Mouse (Mus musculus): ENCODE data around the gene Slc12a3. TPM values are rescaled to one million over a fixed set of nuclear protein-coding genes. Genes with fewer than 3 reads are reported as not detected.

Slc12a3 gene
- 0.43 and 0.47 TPM in 2 replicates for polyA plus RNA-seq (2012; ENCODE audit: low replicate concordance)

DNA sequence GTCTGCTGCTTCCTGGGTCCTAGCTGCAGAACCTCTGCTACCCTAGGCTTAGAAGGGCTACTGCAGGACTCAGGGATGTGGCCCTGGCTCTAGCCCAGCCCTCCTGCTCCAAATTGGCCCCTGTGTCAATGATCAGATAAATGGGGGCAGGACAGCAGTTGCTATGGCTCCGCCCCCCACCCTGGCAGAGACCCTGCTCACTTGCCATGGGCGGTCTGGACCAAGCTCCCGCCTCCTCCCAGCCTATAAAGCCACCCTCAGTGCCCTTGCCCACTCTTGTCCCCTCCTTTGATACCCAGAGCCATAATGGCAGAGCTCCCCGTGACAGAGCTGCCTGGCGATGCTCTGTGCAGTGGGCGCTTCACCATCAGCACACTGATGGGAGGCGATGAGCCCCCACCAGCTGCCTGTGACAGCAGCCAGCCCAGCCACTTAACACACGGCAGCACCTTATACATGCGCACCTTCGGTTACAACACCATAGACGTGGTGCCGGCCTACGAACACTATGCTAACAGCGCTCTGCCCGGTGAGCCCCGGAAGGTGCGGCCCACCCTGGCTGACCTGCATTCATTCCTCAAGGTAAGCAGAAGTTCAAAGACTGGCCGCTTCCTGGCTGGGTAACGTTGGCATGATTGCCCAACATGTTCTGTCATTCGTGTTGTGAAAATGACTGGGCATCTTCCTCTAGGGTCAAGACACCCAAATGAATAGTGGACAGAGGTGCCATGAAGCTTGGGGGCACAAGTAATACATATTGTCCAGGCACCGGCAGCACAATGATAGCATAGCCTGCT is at the start of gene Slc12a3:
Gene Slc12a3 (plus strand): TSS at position 270 of the 797 bp plus-strand sequence.

DNA sequence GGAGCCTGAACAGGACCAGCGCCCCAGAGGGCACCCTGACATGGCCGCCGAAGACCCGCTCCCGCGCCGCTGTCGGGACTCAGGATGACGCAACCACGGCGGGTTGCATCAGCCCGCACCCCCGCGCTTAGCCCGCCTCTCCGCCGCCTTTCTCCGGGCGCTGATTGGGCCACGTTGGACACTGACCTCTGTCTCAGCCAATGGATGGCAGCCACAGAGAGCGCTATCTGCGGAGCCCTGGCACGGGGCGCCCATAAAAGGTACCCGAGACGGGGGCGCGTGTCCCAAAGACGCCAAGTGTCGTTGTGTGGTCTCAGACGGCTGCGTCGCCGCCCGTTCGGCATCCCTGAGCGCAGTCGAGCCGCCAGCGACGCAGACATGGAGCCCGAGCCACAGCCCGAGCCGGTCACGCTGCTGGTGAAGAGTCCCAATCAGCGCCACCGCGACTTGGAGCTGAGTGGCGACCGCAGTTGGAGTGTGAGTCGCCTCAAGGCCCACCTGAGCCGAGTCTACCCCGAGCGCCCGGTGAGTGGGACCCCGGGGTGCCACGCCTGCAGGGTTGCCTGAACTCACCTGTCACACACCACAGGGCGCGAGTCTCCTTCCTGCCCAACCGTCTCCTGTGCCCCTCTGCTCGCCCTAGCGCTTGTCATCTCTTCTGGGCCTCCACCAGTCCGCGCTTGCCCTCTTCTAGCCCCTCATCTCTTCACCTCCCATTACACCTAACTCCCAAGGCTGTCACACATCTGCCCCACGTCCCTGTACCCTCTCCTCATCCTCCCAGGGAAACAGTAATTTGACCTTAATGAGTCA is 57.4 kb downstream of the Slc12a3 start, which contains the start of gene Herpud1:
Gene Herpud1 (plus strand): TSS at position 225 of the 813 bp plus-strand sequence.

Other genes starting within 250 kb of the Slc12a3 start
- 2.6 and 4.5 TPM in 2 replicates for gene Bbs2, start 230.3 kb upstream of the Slc12a3 start, polyA plus RNA-seq (2012; ENCODE audit: low replicate concordance)
- not detected in 2 replicates for gene Mt4, start 192.0 kb upstream of the Slc12a3 start, polyA plus RNA-seq (2012; ENCODE audit: low replicate concordance)
- not detected in 2 replicates for gene Mt3, start 176.6 kb upstream of the Slc12a3 start, polyA plus RNA-seq (2012; ENCODE audit: low replicate concordance)
- gene Mt2, start 156.5 kb upstream of the Slc12a3 start, polyA plus RNA-seq (2012; ENCODE audit: low replicate concordance) = 17.2 and 80.3 TPM in 2 replicates
- gene Mt1, start 150.1 kb upstream of the Slc12a3 start, polyA plus RNA-seq (2012; ENCODE audit: low replicate concordance) = 5.3 and 58.6 TPM in 2 replicates
- gene Nup93, start 114.6 kb upstream of the Slc12a3 start, polyA plus RNA-seq (2012; ENCODE audit: low replicate concordance) = 2.2 and 3.1 TPM in 2 replicates
- gene Herpud1, start 57.2 kb downstream of the Slc12a3 start, polyA plus RNA-seq (2012; ENCODE audit: low replicate concordance) = 141 and 148 TPM in 2 replicates
- gene Nlrc5, start 105.2 kb downstream of the Slc12a3 start, polyA plus RNA-seq (2012; ENCODE audit: low replicate concordance) = 58.0 and 182 TPM in 2 replicates
- gene Cpne2, start 203.8 kb downstream of the Slc12a3 start, polyA plus RNA-seq (2012; ENCODE audit: low replicate concordance) = 8.1 and 42.8 TPM in 2 replicates